Mouse (Mus musculus) ovary, postnatal 14 days (tissue): Measurements from ENCODE around the gene Mia2.
A peak's percentile ranks its signal among the peaks of the same experiment; 100 is the strongest.
"Not testable (repeated sequence)": the region's sequence is repeated elsewhere in the genome, so short reads cannot be mapped to it uniquely, and the experiment has no call there.

Experiments used
- DNase-seq: peaks from one replicate; pipeline ENCODE4 v3.0.0; 2022; ENCODE audit warnings: low spot score

The Mia2 gene

DNA sequence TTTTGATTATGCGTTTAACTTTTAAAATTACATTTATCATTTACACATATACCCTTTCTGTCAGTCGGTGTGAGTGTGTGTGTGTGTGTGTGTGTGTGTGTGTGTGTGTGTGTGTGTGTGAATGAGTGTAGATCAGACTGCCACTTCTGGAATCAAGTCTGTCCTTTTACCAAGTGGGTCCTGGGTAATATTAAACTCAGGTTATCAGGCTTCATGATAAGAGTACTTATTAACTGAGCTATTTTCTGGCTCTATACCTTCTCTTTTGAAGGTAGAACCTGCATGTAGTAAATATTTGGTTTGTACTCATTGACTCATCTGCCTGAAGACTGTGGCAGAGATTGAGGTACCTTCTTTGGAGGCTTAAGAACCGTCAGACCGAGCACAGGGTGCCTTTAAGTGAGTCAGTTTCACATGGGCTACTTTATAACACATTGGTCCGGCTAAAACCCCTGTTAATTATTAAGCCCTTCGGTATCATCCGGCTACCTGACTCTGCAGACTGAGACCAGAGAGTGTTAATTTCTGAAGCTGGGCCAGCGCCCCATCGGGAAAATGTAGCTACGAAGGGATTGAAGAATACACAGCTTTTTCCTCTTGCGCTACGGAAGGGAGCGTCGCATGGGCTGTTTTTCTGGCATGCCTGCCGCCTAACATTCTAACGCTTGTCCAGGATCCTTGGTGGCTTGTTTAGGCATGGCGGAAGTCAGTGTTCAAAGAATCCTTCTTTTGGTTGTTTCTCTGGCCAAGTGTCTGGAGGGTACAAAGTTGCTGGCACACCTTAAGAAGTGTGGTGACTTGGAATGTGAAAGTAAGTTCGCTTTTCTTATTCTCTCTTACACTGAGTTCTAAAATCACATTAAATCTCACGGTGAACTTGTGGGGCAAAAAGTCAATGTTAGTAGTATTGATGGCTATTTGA lies at the start of gene Mia2:
Gene Mia2, plus strand, starts transcription at position 696 of the 922 bp plus-strand sequence.
- DNase-seq, result no peak

DNA sequence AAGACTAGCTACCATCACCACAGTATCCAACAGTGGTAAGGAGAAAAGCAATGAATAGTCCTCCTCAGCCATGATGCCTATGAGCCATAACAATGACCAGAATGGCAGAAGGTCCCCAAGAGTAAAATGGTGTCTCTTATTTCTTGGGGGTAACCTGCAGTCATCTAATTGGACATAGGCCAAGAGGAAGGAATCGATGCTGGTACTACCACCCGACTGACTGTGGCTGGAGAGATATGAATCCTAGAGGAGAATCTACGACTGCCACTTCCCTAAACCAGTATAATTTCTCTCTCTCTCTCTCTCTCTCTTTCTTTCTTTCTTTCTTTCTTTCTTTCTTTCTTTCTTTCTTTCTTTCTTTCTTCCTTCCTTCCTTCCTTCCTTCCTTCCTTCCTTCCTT lies 43.1 kb upstream of the Mia2 start:
- no peak for DNase-seq

DNA sequence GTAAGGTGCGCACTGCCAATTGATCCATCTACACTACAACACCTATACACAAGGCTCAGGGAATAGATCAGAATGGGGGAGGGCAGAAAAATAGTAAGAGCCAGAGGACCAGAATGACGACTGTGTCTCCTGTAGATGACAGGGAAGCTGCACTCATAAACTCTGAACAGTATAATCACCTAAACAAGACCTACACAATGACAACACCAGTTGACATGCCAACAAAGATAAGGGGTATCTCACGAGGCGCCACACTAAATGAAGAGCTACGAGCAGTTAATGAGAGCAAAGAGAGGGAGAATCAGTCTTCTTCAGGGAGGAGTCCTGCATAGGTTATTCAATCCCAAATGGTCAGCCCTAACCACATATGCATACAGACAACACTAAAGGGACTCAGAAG lies 42.4 kb upstream of the Mia2 start:
- DNase-seq, result no peak

DNA sequence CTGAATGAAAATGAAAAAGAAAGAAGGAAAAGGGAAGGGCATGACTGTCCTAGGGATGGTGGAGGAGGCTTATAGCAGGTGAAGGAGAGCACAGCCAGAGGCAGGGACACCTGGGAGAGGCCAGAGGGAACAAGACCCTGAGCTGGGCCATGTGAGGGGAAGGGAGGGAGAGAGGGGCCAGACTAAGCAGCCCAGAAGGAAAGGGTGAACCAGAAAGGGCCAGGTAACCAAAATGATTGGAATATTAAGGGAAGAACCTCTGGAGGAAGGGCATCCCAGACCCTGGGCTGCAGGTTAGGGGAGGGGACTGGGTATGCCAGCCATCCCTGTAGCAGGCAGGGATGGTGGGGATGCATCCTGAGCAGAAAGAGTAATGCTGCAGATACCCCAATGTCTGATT lies 41.6 kb upstream of the Mia2 start:
- DNase-seq, result no peak

DNA sequence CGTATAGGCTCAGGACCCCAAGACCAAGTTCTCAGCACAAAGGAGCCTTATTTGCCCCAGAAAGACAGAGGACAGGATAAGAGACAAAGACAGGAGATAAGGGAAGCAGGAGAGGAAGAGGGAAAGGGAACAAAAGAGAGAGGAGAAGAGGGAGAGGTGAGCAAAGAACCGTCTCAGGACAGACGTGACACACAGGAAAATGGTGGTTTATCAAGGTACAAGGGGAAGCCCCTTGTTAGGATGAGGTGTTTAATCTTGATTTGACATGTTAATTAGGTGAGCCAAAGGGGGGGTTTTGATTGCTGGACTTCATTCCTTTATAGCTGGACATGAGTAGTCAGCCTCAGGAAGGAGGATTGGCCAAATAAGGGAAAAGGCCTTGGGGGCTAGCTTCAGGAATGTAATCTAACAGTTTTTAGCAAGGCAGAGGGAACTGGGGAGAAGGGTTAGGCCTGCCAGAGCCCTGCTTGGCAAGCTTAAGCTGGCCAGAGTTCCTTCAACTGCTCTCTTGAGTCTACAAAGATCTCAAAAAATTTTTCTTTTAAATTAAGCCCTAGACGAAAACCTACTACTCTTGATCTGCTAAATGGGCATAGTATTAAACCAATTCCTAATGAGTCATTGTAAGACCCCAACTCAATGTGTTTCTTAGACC lies 40.3 kb upstream of the Mia2 start:
- DNase-seq, result no peak

DNA sequence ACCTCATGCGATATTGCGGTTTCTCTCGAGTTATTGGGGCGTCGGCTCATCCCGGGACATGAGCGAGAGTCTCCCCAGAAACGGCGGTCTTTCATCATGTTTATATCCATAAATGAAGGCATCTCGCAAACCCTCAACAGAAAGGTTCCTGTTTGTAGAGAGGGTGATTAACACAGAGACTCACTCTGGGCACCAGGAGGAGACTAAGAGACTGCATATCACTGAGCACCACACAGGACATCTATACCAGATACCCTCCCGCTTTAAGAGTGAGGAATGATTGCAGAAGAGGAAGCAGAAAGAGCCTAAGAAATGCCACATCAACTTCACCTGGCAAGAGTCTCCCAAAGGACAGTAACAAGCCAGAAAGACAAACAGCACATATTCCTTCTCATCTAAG lies 39.4 kb upstream of the Mia2 start:
- no peak for DNase-seq

DNA sequence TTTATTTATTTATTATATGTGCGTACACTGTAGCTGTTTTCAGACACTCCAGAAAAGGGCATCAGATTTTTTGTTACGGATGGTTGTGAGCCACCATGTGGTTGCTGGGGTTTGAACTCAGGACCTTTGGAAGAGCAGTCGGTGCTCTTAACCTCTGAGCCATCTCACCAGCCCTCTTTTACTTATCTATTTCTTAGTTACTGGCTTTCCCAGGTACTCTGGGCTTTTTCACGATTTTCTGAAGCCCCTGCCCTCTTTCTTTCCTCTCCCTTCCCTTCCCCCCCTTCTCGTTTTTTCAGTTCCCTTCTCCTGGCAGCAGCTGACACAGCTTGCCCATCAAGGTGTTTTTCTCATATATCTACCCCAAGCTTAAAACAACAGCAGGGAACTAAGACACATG lies 37.4 kb upstream of the Mia2 start:
- not testable (repeated sequence) for DNase-seq

DNA sequence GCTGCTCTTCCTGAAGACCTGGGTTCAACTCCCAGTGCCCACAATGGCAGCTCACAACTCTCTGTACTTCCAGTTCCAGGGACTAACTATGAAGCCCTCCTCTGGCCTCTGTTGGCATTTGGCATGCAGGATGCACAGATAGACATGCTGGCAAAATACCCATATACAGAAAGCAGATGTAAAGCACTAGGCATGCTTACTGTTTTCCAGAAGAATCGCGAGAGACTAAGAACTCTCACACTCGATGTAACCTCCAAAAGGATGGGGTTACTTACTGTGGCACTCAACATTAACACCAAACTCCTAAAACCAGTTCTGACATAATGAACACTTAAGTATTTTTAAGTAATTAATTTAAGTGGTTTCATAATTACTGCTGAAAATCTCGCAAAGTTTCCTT lies 35.3 kb upstream of the Mia2 start:
- DNase-seq, result no peak

DNA sequence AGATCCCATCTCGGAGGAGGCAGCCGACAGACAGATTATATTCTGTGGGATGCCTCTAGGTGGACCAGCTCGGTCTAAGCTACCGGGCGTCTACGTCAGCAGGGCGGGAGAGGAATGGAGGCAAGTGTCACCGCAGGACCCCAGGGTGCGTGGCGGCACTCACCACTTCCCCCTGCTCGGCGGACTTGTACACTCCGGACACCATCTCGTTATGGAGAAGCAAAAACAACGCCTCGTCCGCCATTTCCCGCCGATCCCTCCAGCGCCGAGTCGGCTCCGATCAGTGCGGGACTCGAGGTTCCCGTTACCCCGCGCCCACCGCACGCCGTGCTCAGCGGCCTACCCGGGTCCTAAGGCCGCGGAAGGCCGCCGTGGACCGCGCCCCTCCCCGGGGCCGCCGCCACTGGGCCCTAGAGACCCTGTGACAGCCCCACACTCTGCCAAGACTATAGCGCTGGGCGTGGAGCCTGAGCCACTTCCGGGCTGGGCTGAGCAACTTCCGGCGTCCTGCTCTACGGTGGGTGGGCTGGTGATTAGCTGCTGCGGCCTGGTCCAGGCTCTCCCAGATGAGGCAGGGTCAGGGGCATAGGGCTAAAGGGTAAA lies 34.5 kb upstream of the Mia2 start, which contains the start of gene Trappc6b:
Gene Trappc6b, minus strand, starts transcription at position 480 of the 603 bp plus-strand sequence.
- DNase-seq, result peak; percentile 67

DNA sequence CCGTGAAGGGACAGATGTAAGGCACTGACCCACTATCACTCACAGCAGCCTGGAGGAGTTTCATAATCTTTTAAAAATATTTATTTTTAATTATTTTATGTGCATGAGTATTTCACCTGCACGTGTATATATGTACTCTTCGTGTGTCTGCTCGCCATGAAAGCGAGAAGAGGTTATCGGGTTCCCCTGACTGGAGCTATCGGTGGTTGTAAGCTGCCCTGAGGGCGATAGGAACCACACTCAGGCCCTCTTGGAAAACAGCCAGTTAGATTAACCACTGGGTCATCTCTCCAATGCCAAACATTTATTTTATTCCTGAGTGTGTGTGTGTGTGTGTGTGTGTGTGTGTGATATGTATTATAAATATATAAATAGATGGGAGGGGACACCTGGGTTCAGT lies 30.8 kb upstream of the Mia2 start:
- no peak for DNase-seq

DNA sequence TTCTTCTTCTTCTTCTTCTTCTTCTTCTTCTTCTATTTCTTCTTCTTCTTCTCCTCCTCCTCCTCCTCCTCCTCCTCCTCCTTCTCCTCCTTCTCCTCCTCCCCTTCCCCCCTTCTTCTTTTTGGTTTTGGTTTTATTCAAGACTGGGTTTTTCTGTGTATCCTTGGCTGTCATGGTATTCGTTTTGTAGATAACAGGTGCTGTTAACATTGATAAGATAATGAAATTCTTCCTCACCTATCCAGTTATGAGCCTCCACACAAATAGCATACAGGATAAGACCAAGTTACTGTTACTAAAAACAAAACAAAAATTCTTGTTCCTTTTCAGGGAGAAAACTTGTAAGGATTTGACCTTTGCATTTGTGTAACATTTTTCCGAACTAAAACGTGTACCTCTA lies 29.8 kb upstream of the Mia2 start:
- DNase-seq, result no peak

DNA sequence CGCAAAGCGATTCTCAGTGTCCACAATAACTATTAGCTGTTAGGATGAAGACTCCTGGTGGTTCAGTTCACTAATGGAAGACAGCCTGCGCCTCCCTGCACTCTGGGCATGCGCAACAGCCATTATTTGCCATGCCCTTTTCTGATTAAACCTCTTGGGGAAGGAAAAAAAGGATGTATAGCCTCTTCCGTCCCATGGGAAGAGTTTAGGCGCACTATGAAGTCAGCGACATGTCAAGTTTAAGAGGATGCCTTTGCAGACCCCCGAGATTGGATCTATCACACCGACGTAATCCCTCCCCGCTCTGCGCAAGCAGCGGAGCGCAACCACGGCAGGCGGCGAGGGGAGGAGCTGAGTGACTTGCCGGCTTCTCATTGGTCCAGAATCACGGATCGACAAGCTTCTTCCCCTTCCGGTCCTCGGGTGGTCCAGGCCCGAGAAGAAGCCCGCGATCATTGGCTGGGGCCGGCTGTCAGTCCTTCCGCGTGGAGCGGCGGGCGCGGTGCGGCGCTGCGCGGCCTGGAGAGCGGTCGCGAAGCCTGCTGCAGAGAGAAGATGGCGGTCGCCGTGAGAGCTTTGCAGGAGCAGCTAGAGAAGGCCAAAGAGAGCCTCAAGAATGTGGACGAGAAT lies 29.0 kb upstream of the Mia2 start, which contains the start of gene Pnn:
Gene Pnn, plus strand, starts transcription at position 437 of the 630 bp plus-strand sequence.
- peak; percentile 94 for DNase-seq

DNA sequence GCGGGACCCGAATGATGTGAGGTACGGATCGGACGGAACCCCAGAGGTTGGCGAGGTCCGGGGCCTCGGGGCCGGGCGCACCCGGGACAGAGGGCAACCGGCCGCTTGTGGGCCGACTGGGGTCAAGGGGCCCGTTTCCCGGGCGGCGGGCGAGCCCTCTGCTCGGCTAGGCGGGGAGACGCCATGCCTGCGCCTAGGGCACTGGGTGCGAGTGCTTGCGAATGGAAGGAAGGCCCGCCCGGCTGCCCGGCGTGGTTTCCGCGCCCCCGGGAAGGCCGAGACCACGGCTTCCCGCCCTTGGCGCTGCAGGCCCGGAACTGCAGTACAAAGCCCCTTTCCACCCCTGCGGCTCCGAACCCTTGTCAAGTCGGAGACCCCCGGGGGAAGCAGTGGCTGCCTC lies 28.5 kb upstream of the Mia2 start:
- DNase-seq, result no peak

DNA sequence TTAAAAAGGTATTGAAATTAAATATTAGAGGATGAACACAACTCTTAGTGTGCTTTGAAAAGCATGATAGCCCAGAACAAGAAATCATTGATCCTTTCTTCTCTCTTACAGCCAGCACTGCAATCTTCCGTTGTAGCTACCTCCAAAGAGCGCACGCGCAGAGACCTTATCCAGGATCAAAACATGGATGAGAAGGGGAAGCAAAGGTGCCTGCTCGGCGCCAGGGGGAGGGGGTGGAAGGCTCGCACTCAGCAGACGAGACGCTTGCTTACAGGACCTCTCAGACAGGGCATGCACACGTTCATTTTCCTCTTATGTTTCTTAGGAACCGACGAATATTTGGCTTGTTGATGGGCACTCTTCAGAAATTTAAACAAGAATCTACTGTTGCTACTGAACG lies 26.8 kb upstream of the Mia2 start:
- DNase-seq, result no peak

DNA sequence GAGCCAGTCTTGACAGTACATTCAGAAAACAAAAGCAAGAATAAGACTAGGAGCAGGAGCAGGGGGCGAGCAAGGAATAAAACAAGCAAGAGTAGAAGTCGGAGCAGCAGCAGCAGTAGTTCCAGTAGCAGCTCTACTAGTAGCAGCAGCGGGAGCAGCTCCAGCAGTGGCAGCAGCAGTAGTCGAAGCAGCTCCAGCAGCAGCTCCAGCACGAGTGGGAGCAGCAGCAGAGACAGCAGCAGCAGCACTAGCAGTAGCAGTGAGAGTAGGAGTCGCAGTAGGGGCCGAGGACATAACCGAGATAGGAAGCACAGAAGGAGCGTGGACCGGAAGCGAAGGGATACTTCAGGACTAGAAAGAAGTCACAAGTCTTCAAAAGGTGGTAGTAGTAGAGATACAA lies 23.3 kb upstream of the Mia2 start:
- DNase-seq, result no peak

DNA sequence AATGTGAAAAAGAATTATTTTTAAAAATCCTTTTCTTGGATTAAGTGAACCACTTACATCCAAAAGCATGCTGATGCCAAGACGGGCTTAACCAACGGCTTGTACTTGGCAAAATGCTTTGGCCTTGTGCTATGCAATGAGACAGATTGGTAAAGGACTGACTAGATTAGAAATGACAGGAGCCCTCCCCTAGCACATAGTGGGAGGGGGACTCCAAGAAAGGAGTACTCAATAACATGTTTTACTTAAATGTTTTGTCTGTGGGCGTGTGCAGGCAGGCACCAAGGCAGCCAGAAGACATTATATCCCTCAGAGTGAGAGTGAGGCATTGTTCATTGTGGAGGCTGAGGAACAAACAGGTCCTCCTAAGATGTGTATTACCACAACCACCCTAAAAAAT lies 21.5 kb upstream of the Mia2 start:
- no peak for DNase-seq

DNA sequence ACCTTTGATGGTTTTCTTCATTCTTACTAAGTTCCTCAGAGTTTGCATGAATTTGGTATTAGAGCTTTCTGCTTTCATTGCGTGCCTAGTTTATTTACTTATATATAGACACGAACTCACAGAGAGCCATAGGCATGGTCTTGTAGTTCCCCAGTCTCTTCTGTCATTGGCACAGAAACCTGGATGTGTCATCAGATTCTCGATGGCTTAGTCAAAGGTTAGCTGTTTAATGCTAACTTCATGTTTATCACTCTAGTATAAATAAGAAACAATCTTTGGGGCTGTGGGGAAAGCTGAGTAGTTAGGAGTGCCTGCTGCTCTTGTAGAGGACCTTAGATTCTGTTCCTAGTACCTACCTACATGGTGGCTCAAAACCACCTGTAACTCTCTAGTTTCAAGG lies 18.6 kb upstream of the Mia2 start:
- DNase-seq, result no peak

DNA sequence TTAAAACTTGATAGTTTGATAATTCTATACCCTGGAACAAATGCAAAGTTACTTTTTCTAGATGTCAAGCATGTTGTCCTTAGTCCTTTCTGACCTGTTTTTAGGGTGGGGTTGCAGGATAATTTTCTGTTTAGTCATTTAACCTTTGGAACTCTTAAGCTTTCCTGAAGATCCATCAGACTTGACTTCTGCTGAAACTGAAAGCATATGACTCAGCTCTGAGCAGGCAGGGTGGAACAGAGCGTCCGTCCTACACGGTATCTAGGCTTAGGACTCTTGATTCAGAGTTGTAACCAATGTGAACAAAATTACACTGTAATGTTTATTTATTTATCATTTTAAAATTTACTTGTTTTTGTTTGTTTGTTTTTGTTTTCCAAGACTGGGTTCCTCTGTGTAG lies 17.7 kb upstream of the Mia2 start:
- no peak for DNase-seq

DNA sequence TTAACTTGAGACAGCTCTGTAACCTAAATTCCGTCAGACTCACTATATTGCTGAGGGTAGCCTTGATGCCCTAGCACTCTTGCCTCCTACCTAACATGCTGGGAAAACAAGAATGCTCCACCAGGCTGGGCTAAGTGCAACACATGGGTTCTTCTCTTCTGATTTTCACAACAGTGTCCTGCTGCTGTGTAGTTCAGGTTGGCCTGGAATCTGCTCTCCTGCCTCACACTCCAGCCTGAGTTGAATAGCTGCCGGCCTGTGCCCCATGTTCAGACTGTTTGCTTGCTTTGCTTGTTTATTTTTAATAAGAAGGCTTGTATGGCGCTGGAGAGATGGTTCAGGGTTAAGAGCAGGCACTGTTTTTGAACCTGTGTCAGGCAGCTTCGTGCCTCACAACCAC lies 15.1 kb upstream of the Mia2 start:
- DNase-seq, result no peak

DNA sequence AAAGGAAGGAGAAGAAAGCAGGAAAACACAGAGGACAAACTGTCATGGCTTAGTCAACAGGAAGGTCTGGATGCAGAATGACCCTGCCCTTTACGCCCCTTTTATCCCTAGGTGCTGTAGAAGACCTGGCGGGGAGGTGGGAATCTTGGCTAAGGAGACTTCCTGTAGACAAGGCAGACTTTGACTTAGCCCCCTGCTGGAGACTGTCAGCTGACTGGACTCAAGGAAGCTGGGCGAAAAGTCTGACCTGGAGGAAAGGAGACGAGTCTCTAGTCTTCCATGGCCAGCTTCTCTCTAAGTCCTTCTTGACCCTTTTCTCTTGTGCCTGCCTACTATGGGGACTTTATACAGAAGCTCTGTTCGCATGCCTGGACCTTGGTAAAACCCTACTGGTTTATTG lies 11.2 kb upstream of the Mia2 start:
- no peak for DNase-seq

DNA sequence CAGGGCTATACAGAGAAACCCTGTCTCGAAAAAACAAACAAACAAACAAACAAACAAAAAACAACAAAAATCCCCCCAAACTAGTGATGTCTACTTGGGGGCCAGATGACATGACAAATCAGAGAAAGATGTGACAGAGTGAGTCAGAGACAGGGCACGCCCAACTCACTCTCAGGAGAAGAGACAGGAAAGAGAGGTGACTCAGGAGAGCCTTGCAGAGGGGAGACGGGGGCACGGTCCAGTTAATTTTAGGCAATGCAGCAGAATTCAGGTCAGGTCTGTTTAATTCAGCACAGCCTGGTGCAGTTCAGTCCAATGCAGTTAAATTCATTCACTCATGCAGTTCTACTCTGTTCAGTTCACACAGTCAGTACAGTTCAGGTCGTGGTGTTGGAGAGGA lies 9.4 kb upstream of the Mia2 start:
- DNase-seq, result no peak

DNA sequence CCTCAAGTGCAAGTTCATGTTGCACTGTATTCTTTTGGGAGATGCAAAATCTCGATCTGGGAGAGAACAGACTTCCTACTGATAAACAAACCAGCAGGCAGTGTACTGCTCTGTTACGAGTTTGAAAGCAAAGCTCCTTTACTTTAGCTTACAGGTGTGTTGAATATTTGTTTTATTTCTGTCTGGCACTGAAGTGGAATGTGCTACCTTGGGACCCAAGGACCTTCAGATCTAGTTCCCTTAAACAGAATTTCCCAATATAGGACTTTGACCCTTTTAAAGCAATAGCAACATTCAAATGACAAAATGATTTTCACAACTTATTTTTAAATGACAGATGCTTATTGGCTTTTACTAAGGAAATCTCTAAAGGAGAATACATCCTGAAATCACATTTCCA lies 2.1 kb upstream of the Mia2 start:
- no peak for DNase-seq

DNA sequence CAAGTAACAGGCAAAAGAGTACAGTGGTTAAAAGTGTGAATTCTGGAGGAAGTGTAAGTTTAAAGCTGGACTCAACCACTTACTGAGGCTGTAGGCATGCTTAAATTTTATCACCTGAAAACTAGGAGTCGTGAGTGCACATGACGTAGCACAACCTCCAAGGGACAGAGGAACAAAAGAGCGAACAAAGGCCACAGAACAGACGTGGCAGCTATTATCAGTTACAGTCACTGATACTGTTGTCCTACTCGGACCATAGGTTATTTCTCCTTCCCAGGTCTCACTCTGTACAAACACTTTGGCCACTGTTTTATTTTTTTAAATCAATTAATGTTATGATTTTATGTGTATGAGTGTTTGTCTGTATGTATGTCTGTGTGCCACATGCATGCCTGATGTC lies 9.2 kb downstream of the Mia2 start:
- no peak for DNase-seq
